Mouse (Mus musculus) G1E (cell line): ENCODE data around the gene Hhip.

Experiments used
- CTCF ChIP-seq: IDR thresholded peaks from 2 replicates; pipeline ENCODE4 v1.5.1; 2012; ENCODE audit warnings: low read depth, low read length, inconsistent platforms, mixed read lengths
- GATA1 ChIP-seq: IDR thresholded peaks from 2 replicates; pipeline ENCODE4 v1.6.1; 2012; ENCODE audit warnings: borderline replicate concordance, low read length, inconsistent platforms, mixed read lengths
- TAL1 ChIP-seq: conservative IDR thresholded peaks from 2 replicates; pipeline ENCODE4 v1.6.1; 2012; ENCODE audit warnings: low read depth, low read length, inconsistent platforms, mixed read lengths

GRCm38 (mm10) chr8:80087021-80087420 is 29.2 kb upstream of the Hhip start:
- TF ChIP-seq TAL1: no peak
- TF ChIP-seq CTCF: no peak
- no peak for TF ChIP-seq GATA1
